Mouse (Mus musculus): ENCODE results near the gene Cox7c.

- TF ChIP-seq CTCF (IDR thresholded peaks at IDR 0.05; ENCODE audit: low read depth) (no peak), EP300 (optimal IDR thresholded peaks at IDR 0.05) (no peak)
These were observed 21.5 kb upstream of the Cox7c start for GRCm38 (mm10) chr13:86068011-86068724.
